Mouse (Mus musculus) liver, postnatal 0 days (tissue): ENCODE measurements around the gene Sox11.

Experiments
- CTCF ChIP-seq: sonication (generic); IDR thresholded peaks from 2 replicates; pipeline ENCODE4 v1.5.1; 2016; ENCODE audit warnings: antibody characterized with exemption, low read depth
- EP300 ChIP-seq: IDR thresholded peaks from 2 replicates; pipeline ENCODE4 v1.6.1; 2016; ENCODE audit warnings: antibody characterized with exemption, low read depth, mild to moderate bottlenecking

DNA sequence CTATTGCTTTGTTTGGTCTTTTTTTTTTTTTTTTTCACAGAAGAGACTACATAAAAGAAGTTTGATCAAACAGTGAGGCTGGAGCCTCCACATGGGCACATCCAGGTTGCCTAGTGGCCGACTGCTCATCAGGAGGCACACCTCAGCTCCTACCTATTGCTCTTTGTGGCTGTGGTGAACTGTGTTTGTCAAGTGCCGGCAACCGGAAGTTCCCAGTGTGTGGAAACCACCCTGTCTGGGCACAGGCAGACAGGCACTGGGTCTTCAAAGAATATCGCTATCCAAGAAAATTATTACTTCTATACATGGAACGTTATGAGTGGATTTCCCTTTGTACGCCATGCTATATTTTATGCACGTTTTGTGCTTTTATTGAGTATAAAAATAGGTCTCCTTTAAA is 6.0 kb downstream of the Sox11 start:
- TF ChIP-seq EP300 = no peak
- no peak for TF ChIP-seq CTCF
